Mouse (Mus musculus) kidney, postnatal 0 days (tissue): ENCODE data around the gene Ifna7. TPM values are rescaled to one million over a fixed set of nuclear protein-coding genes. Genes with fewer than 3 reads are reported as not detected.
"Not testable (repeated sequence)": the region's sequence is repeated elsewhere in the genome, so short reads cannot be mapped to it uniquely, and the experiment has no call there.

Experiments used
- ATAC-seq: fragments of 200-750 bp; cut with Nextera tagmentation; replicated peaks from 2 replicates; pipeline ENCODE4 v1.8.0; 2017; ENCODE audit warnings: low read depth, moderate number of reproducible peaks, moderate TSS enrichment, moderate library complexity; ENCODE audit not compliant: low FRiP score
- DNase-seq: peaks from one replicate; pipeline ENCODE4 v3.0.0-alpha.2; 2016; ENCODE audit warnings: low spot score
- H3K27ac ChIP-seq: fragments of 300-500 bp; sonication (generic); 2 replicates; pipeline ENCODE4 v1.5.1; 2014; ENCODE audit warnings: mild to moderate bottlenecking
- H3K27me3 ChIP-seq: fragments of 300-500 bp; sonication (generic); 2 replicates; pipeline ENCODE4 v1.6.1; 2014; ENCODE audit warnings: low read length, mixed read lengths; ENCODE audit not compliant: insufficient read depth
- H3K36me3 ChIP-seq: fragments of 300-500 bp; sonication (generic); 2 replicates; pipeline ENCODE4 v1.6.1; 2014; ENCODE audit warnings: low read length, mixed read lengths; ENCODE audit not compliant: insufficient read depth
- H3K4me1 ChIP-seq: fragments of 300-500 bp; sonication (generic); replicated peaks from 2 replicates; pipeline ENCODE4 v1.6.1; 2014; ENCODE audit warnings: antibody characterized with exemption, low read length, mixed read lengths; ENCODE audit not compliant: insufficient read depth
- H3K4me2 ChIP-seq: fragments of 300-500 bp; sonication (generic); 2 replicates; pipeline ENCODE4 v1.6.1; 2014; ENCODE audit warnings: mild to moderate bottlenecking, low read length, moderate library complexity, mixed read lengths
- H3K4me3 ChIP-seq: fragments of 300-500 bp; sonication (generic); replicated peaks from 2 replicates; pipeline ENCODE4 v1.5.1; 2014; ENCODE audit warnings: low read depth, low read length
- H3K9ac ChIP-seq: fragments of 300-500 bp; sonication (generic); 2 replicates; pipeline ENCODE4 v1.6.1; 2014; ENCODE audit warnings: low read depth, low read length
- H3K9me3 ChIP-seq: fragments of 300-500 bp; sonication (generic); replicated peaks from 2 replicates; pipeline ENCODE4 v1.6.1; 2016; ENCODE audit warnings: low read length, inconsistent platforms, mixed read lengths
- CTCF ChIP-seq: IDR thresholded peaks from 2 replicates; pipeline ENCODE4 v1.5.1; 2016; ENCODE audit warnings: antibody characterized with exemption, low read depth, mild to moderate bottlenecking, moderate library complexity
- WGBS: fragments of 180-500 bp; shearing (Covaris S2); extraction: QIAGEN DNeasy Blood & Tissue Kit; methylation state at CpG from one replicate; pipeline ENCODE4 v1.1.7; 2014; 5-methylcytosine and 5-hydroxymethylcytosine counted together
- polyA plus RNA-seq: library from polyadenylated mRNA; unstranded; fragments of >200 nt; fragmentation: Nextera tagmentation; extraction: Ambion mirVana; gene quantifications from 2 replicates; pipeline ENCODE4 v1.2.1, GENCODE M21; 2015

Gene Ifna7
- polyA plus RNA-seq, 1 experiment from 2014 or later, result not detected

DNA sequence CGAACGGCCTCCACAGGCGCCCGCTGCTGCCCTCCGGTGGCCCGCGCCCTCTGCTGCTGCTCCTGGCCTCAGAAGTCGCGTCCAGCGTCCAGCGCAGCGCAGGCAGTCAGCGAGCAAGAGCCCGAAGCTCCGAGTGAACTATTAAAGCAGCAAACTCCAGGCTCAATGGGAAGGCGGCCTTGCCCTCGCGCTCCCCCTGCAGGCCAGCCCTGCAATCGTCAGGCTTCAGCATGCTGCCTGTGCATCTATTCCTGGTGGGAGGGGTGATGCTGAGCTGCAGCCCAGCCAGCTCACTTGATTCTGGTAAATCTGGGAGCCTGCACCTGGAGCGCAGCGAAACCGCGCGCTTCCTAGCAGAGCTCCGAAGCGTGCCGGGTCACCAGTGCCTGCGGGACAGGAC lies 27.6 kb upstream of the Ifna7 start, which contains the start of gene Gm13277:
Gene Gm13277, plus strand, starts transcription at position 231 of the 400 bp plus-strand sequence.
- H3K36me3 ChIP-seq, H3K4me3 ChIP-seq, H3K4me1 ChIP-seq, DNase-seq, H3K27ac ChIP-seq, H3K9me3 ChIP-seq, H3K4me2 ChIP-seq, H3K27me3 ChIP-seq, H3K9ac ChIP-seq, ATAC-seq: not testable (repeated sequence)
- 0% methylated on average over 2 of the region's 28 CpGs for WGBS
- peak; percentile 58 for TF ChIP-seq CTCF

DNA sequence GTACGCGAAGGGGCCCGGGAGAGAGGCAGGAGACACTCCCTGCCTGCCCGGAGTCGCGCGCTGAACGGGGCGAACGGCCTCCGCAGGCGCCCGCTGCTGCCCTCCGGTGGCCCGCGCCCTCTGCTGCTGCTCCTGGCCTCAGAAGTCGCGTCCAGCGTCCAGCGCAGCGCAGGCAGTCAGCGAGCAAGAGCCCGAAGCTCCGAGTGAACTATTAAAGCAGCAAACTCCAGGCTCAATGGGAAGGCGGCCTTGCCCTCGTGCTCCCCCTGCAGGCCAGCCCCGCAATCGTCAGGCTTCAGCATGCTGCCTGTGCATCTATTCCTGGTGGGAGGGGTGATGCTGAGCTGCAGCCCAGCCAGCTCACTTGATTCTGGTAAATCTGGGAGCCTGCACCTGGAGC lies 24.8 kb upstream of the Ifna7 start, which contains the start of gene Gm13278:
Gene Gm13278, plus strand, starts transcription at position 301 of the 400 bp plus-strand sequence.
- no CpG with 5 or more reads among the region's 28 CpGs for WGBS
- not testable (repeated sequence) for ATAC-seq, H3K9me3 ChIP-seq, H3K9ac ChIP-seq, DNase-seq, H3K36me3 ChIP-seq, H3K27me3 ChIP-seq, H3K4me1 ChIP-seq, H3K4me2 ChIP-seq, H3K27ac ChIP-seq, H3K4me3 ChIP-seq

DNA sequence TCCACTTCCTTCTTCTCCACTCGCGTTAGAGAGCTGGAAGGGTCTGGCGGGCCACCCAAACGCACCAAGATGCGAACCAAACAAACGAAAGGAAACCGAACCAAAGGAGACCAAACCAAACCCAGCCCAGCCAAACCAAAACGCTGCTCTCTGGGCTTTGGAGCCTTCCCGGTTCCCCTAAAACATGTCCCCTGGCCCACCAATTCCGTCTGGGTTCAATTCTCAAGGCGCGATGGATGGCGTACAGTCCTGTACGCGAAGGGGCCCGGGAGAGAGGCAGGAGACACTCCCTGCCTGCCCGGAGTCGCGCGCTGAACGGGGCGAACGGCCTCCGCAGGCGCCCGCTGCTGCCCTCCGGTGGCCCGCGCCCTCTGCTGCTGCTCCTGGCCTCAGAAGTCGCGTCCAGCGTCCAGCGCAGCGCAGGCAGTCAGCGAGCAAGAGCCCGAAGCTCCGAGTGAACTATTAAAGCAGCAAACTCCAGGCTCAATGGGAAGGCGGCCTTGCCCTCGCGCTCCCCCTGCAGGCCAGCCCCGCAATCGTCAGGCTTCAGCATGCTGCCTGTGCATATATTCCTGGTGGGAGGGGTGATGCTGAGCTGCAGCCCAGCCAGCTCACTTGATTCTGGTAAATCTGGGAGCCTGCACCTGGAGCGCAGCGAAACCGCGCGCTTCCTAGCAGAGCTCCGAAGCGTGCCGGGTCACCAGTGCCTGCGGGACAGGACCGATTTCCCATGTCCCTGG lies 21.9 kb upstream of the Ifna7 start, which contains the start of gene Gm13275:
Gene Gm13275, plus strand, starts transcription at position 552 of the 740 bp plus-strand sequence.
- H3K27me3 ChIP-seq, H3K4me1 ChIP-seq, H3K27ac ChIP-seq, H3K36me3 ChIP-seq, H3K9ac ChIP-seq, H3K9me3 ChIP-seq, H3K4me3 ChIP-seq, ATAC-seq, DNase-seq, H3K4me2 ChIP-seq: not testable (repeated sequence)
- 0% methylated on average over 10 of the region's 52 CpGs for WGBS
- peak; percentile 40; the same call in 1 of the 2 replicates for TF ChIP-seq CTCF

DNA sequence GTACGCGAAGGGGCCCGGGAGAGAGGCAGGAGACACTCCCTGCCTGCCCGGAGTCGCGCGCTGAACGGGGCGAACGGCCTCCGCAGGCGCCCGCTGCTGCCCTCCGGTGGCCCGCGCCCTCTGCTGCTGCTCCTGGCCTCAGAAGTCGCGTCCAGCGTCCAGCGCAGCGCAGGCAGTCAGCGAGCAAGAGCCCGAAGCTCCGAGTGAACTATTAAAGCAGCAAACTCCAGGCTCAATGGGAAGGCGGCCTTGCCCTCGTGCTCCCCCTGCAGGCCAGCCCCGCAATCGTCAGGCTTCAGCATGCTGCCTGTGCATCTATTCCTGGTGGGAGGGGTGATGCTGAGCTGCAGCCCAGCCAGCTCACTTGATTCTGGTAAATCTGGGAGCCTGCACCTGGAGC lies 18.9 kb upstream of the Ifna7 start, which contains the start of gene Gm13279:
Gene Gm13279, plus strand, starts transcription at position 301 of the 400 bp plus-strand sequence.
- not testable (repeated sequence) for H3K9ac ChIP-seq, H3K4me2 ChIP-seq, H3K4me1 ChIP-seq, H3K4me3 ChIP-seq, H3K27me3 ChIP-seq, ATAC-seq, DNase-seq, H3K36me3 ChIP-seq, H3K9me3 ChIP-seq, H3K27ac ChIP-seq
- WGBS, result no CpG with 5 or more reads among the region's 28 CpGs

DNA sequence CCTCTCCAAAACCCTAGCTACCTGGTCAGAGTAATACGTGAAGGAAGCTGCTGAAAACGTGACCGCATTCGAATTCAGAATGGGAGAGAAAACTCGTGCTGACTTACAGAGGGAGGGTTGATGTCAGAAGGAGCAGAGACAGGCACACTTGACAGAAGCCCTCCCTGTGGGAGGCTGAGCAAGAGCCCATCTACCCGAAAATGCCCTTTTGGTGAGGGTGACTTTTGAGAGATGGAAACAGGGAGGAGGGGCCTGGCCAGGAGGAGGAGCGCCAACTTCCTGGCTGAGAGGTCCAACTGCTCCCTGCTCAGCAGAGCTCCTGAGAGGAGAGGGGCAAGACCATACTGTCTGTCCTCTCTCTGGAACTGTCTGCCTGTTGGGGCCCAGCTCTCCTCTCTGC lies 16.7 kb upstream of the Ifna7 start, which contains the start of gene Gm13285:
Gene Gm13285, plus strand, starts transcription at position 301 of the 400 bp plus-strand sequence.
- not testable (repeated sequence) for H3K4me2 ChIP-seq, H3K36me3 ChIP-seq, H3K4me1 ChIP-seq, H3K9me3 ChIP-seq, H3K27ac ChIP-seq, H3K9ac ChIP-seq, H3K27me3 ChIP-seq, ATAC-seq, DNase-seq, H3K4me3 ChIP-seq
- 8% methylated on average over 5 of the region's 7 CpGs for WGBS

DNA sequence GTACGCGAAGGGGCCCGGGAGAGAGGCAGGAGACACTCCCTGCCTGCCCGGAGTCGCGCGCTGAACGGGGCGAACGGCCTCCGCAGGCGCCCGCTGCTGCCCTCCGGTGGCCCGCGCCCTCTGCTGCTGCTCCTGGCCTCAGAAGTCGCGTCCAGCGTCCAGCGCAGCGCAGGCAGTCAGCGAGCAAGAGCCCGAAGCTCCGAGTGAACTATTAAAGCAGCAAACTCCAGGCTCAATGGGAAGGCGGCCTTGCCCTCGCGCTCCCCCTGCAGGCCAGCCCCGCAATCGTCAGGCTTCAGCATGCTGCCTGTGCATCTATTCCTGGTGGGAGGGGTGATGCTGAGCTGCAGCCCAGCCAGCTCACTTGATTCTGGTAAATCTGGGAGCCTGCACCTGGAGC lies 13.1 kb upstream of the Ifna7 start, which contains the start of gene Gm13287:
Gene Gm13287, plus strand, starts transcription at position 301 of the 400 bp plus-strand sequence.
- H3K27ac ChIP-seq, H3K36me3 ChIP-seq, DNase-seq, ATAC-seq, H3K9me3 ChIP-seq, H3K4me3 ChIP-seq, H3K4me2 ChIP-seq, H3K27me3 ChIP-seq, H3K9ac ChIP-seq, H3K4me1 ChIP-seq: not testable (repeated sequence)
- no CpG with 5 or more reads among the region's 29 CpGs for WGBS

DNA sequence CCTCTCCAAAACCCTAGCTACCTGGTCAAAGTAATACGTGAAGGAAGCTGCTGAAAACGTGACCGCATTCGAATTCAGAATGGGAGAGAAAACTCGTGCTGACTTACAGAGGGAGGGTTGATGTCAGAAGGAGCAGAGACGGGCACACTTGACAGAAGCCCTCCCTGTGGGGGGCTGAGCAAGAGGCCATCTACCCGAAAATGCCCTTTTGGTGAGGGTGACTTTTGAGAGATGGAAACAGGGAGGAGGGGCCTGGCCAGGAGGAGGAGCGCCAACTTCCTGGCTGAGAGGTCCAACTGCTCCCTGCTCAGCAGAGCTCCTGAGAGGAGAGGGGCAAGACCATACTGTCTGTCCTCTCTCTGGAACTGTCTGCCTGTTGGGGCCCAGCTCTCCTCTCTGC lies 10.8 kb upstream of the Ifna7 start, which contains the start of gene Gm13288:
Gene Gm13288, plus strand, starts transcription at position 301 of the 400 bp plus-strand sequence.
- not testable (repeated sequence) for H3K9me3 ChIP-seq, DNase-seq, H3K27ac ChIP-seq, H3K36me3 ChIP-seq, H3K27me3 ChIP-seq, ATAC-seq, H3K4me2 ChIP-seq, H3K4me1 ChIP-seq, H3K9ac ChIP-seq, H3K4me3 ChIP-seq
- no CpG with 5 or more reads among the region's 8 CpGs for WGBS
